Mouse (Mus musculus) cortical plate, adult 2 months (tissue): ENCODE data around the gene Zfp69.

Source experiments
- CTCF ChIP-seq: fragments of 200-500 bp; IDR thresholded peaks from 2 replicates; pipeline ENCODE4 v1.5.1; 2011; ENCODE audit warnings: mild to moderate bottlenecking, control low read depth, low read length; ENCODE audit not compliant: insufficient read depth; ENCODE audit errors: extremely low read depth
- POLR2A ChIP-seq: fragments of 200-500 bp; IDR thresholded peaks from 2 replicates; pipeline ENCODE4 v1.6.1; 2011; ENCODE audit warnings: mild to moderate bottlenecking, low read length, control low read depth; ENCODE audit not compliant: insufficient read depth; ENCODE audit errors: extremely low read depth

DNA sequence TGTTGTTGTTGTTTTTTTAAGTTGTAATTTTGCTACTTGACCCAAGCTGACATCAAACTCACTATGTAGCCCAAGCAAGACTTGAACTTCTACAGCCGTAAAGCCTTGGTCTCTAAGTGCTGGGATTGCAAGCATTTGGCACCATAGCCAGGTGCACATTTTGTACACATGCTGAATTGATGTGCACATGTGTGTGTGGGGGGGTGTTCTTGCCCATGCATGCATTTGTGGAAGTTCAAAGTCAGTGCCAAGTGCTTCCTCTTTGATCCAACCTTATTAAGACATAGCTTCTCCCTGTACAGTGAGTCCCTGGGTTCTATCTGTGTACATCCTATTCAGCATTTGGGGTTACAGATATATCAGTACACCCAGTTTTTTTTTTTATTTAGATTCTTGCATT, 4.1 kb upstream of the Zfp69 start:
- TF ChIP-seq CTCF: no peak
- TF ChIP-seq POLR2A: no peak
